Mouse (Mus musculus) Patski (cell line): ENCODE measurements around the gene Tnfaip1. TPM values are rescaled to one million over a fixed set of nuclear protein-coding genes. Genes with fewer than 3 reads are reported as not detected.
"Not testable (repeated sequence)": the region's sequence is repeated elsewhere in the genome, so short reads cannot be mapped to it uniquely, and the experiment has no call there.

Source experiments
- ATAC-seq: fragments of 100-300 bp; one replicate; pipeline ENCODE4 v1.8.0; 2021
- CTCF ChIA-PET: fragments of 350-600 bp; sonication (Branson Sonifier 250); formaldehyde crosslinking; loops from one replicate; lab custom pipeline; 2022; ENCODE audit warnings: inconsistent platforms; lab: Charles Lee
- POLR2A ChIA-PET: fragments of 350-600 bp; sonication (Branson Sonifier 250); formaldehyde crosslinking; loops from one replicate; lab custom pipeline; 2022; ENCODE audit warnings: antibody characterized with exemption, inconsistent platforms; lab: Charles Lee
- DNase-seq: peaks from one replicate; pipeline ENCODE4 v3.0.0-alpha.2; 2011; ENCODE audit warnings: low read depth, low spot score
- H3K27me3 ChIP-seq: fragments of 371-371 bp; one replicate; pipeline ENCODE4 v1.5.1; 2021
- CTCF ChIP-seq: fragments of 100-300 bp; IDR thresholded peaks from one replicate; pipeline ENCODE4 v1.5.1; 2021
- in situ Hi-C: fragments of 300-500 bp; cut with MboI; formaldehyde crosslinking; loops from 3 replicates; pipeline ENCODE4 v1.11.1; 2018; ENCODE audit warnings: low pct_unique_long_range_greater_than_20kb, mixed read lengths
- polyA plus RNA-seq: library from polyadenylated mRNA; unstranded; gene quantifications from one replicate; pipeline ENCODE4 v1.2.3, GENCODE M21; 2021

The Tnfaip1 gene
- 68.3 TPM for polyA plus RNA-seq

GRCm38 (mm10) chr11:78536080-78536689 is at the start of gene Tnfaip1, which contains the start of gene Ift20:
TSS of gene Tnfaip1 (minus strand) at chr11:78536332.
TSS of gene Ift20 (plus strand) at chr11:78536361.
- DNase-seq (peak; percentile 94), ATAC-seq (peak; percentile 92)
- ChIA-PET POLR2A (interaction anchor here (0.9 kb wide), 1 partner anchor 10 kb away, joined by 3 read pairs; no protein-coding TSS in a partner anchor), CTCF (interaction anchor here (1.6 to 1.7 kb wide), 2 partner anchors 11 to 14 kb away, joined by 6 to 10 read pairs; no protein-coding TSS in a partner anchor)
- H3K27me3 ChIP-seq, result no peaks in the 10 kb centered on the region
- in situ Hi-C loops, result no loop called here
- TF ChIP-seq CTCF, result no peak

GRCm38 (mm10) chr11:78582848-78583247 is 46.7 kb upstream of the Tnfaip1 start:
- DNase-seq (no peak), ATAC-seq (no peak)
- ChIA-PET POLR2A (no interaction called here), CTCF (interaction anchor here (1.0 to 2.7 kb wide), 2 partner anchors 9 to 11 kb away, joined by 3 to 8 read pairs; no protein-coding TSS in a partner anchor)
- H3K27me3 ChIP-seq, result no peaks in the 10 kb centered on the region
- no peak for TF ChIP-seq CTCF
- in situ Hi-C loops, result no loop called here

- ChIA-PET CTCF (no interaction called here), POLR2A (no interaction called here)
- no peak for DNase-seq
- no peak for TF ChIP-seq CTCF
- no peaks in the 10 kb centered on the region for H3K27me3 ChIP-seq
- in situ Hi-C loops, result no loop called here
- no peak for ATAC-seq
These were observed 38.8 kb upstream of the Tnfaip1 start for GRCm38 (mm10) chr11:78574975-78575374.

GRCm38 (mm10) chr11:78574536-78574935 is 38.4 kb upstream of the Tnfaip1 start:
- POLR2A ChIA-PET, result no interaction called here
- in situ Hi-C loops, result no loop called here
- CTCF ChIA-PET, result interaction anchor here (1.7 kb wide), 1 partner anchor 8 kb away, joined by 8 read pairs; no protein-coding TSS in a partner anchor
- no peaks in the 10 kb centered on the region for H3K27me3 ChIP-seq
- no peak for TF ChIP-seq CTCF
- ATAC-seq, result no peak
- DNase-seq, result no peak

GRCm38 (mm10) chr11:78574031-78574430 is 37.9 kb upstream of the Tnfaip1 start:
- DNase-seq, ATAC-seq, H3K27me3 ChIP-seq, in situ Hi-C loops, POLR2A ChIA-PET: not testable (repeated sequence)
- CTCF ChIA-PET, result interaction anchor here (1.7 kb wide), 1 partner anchor 8 kb away, joined by 8 read pairs; no protein-coding TSS in a partner anchor

GRCm38 (mm10) chr11:78571854-78572253 is 35.7 kb upstream of the Tnfaip1 start:
- DNase-seq, result no peak
- in situ Hi-C loops, result no loop called here
- POLR2A ChIA-PET, result no interaction called here
- CTCF ChIA-PET, result no interaction called here
- H3K27me3 ChIP-seq, result no peaks in the 10 kb centered on the region
- ATAC-seq, result no peak
- TF ChIP-seq CTCF, result no peak

GRCm38 (mm10) chr11:78571441-78571840 is 35.3 kb upstream of the Tnfaip1 start:
- ChIA-PET POLR2A (interaction anchor here (1.5 kb wide), 1 partner anchor 10 kb away, joined by 4 read pairs; no protein-coding TSS in a partner anchor), CTCF (no interaction called here)
- DNase-seq, result no peak
- in situ Hi-C loops, result no loop called here
- no peak for TF ChIP-seq CTCF
- ATAC-seq, result no peak
- H3K27me3 ChIP-seq, result no peaks in the 10 kb centered on the region

GRCm38 (mm10) chr11:78569806-78570205 is 33.7 kb upstream of the Tnfaip1 start:
- no peaks in the 10 kb centered on the region for H3K27me3 ChIP-seq
- POLR2A ChIA-PET, result no interaction called here
- ATAC-seq (no peak), DNase-seq (no peak)
- TF ChIP-seq CTCF, result no peak
- CTCF ChIA-PET, result interaction anchor here (0.9 kb wide), 1 partner anchor 9 kb away, joined by 4 read pairs; no protein-coding TSS in a partner anchor
- in situ Hi-C loops, result loop anchor here (10.0 kb wide), 1 partner anchor 385 kb away; no protein-coding TSS in a partner anchor

- no peak for TF ChIP-seq CTCF
- ChIA-PET CTCF (interaction anchor here (0.9 kb wide), 1 partner anchor 8 kb away, joined by 4 read pairs; no protein-coding TSS in a partner anchor), POLR2A (no interaction called here)
- H3K27me3 ChIP-seq, result no peaks in the 10 kb centered on the region
- no peak for DNase-seq
- ATAC-seq, result no peak
- in situ Hi-C loops, result loop anchor here (10.0 kb wide), 1 partner anchor 386 kb away; no protein-coding TSS in a partner anchor
These were observed 32.7 kb upstream of the Tnfaip1 start for GRCm38 (mm10) chr11:78568827-78569226.

GRCm38 (mm10) chr11:78567614-78568013 is 31.5 kb upstream of the Tnfaip1 start:
- ChIA-PET POLR2A (interaction anchor here (0.7 kb wide), 2 partner anchors 75 to 267 kb away, joined by 3 to 5 read pairs; no protein-coding TSS in a partner anchor), CTCF (no interaction called here)
- in situ Hi-C loops, result loop anchor here (10.0 kb wide), 1 partner anchor 387 kb away; no protein-coding TSS in a partner anchor
- no peak for TF ChIP-seq CTCF
- DNase-seq (no peak), ATAC-seq (no peak)
- H3K27me3 ChIP-seq, result no peaks in the 10 kb centered on the region

- TF ChIP-seq CTCF, result no peak
- ChIA-PET CTCF (interaction anchor here (1.1 kb wide), 2 partner anchors 129 to 258 kb away, joined by 3 read pairs; no protein-coding TSS in a partner anchor), POLR2A (interaction anchor here (0.8 kb wide), 1 partner anchor 40 kb away, joined by 4 read pairs; no protein-coding TSS in a partner anchor)
- ATAC-seq (no peak), DNase-seq (no peak)
- in situ Hi-C loops, result loop anchor here (10.0 kb wide), 1 partner anchor 388 kb away; no protein-coding TSS in a partner anchor
- H3K27me3 ChIP-seq, result no peaks in the 10 kb centered on the region
These were observed 30.6 kb upstream of the Tnfaip1 start for GRCm38 (mm10) chr11:78566775-78567174.
